8 mouse cellular contexts compared by ENCODE assay signal in genomic region chr8:115806579-115806978, GRCm38 (mm10).
DNase-seq lines count a peak whose midpoint lies in the region; ATAC-seq and TF ChIP-seq lines count a peak whose summit lies in the region.
"Had no signal": no experiment of that assay in that cellular context is flagged by ENCODE, and none has a peak within 500 bp of the region (broad histone marks: within the 10 kb centered on the region; RNA-seq: fewer than 3 reads in every experiment).

No protein-coding gene starts in this region.

- H3K27me3 ChIP-seq in liver, adult 2 months (ENCODE audit: control insufficient read depth, insufficient read depth, low read length): no peaks in the 10 kb centered on the region
- H3K27me3 ChIP-seq in forebrain, embryonic 15.5 days: no peaks in the 10 kb centered on the region

- H3K79me2 ChIP-seq in liver, adult 2 months (ENCODE audit: control insufficient read depth, insufficient read depth, low read length): no peaks in the 10 kb centered on the region

- H3K36me3 ChIP-seq in liver, adult 2 months (ENCODE audit: control insufficient read depth, insufficient read depth, low read length): no peaks in the 10 kb centered on the region
- no peaks in the 10 kb centered on the region for H3K36me3 ChIP-seq in forebrain, embryonic 15.5 days

- no peak for TF ChIP-seq CTCF in liver, adult 2 months (IDR thresholded peaks at IDR 0.05; ENCODE audit: low read depth, low read length)

- no peak for TF ChIP-seq POLR2A in liver, adult 2 months (IDR thresholded peaks at IDR 0.05; ENCODE audit: extremely low read depth, insufficient read depth, low read length)

- H3K9me3 ChIP-seq in forebrain, embryonic 15.5 days: no peaks in the 10 kb centered on the region

- H3K4me3 ChIP-seq in liver, adult 2 months (ENCODE audit: insufficient read depth, low read depth, low read length): no peak overlapping the region
- H3K4me3 ChIP-seq in forebrain, embryonic 15.5 days: no peak overlapping the region

- no peak overlapping the region for H3K9ac ChIP-seq in liver, adult 2 months (ENCODE audit: low read depth, low read length)
- H3K9ac ChIP-seq in forebrain, embryonic 15.5 days (replicated peaks): no peak overlapping the region

- H3K4me1 ChIP-seq in liver, adult 2 months (ENCODE audit: control insufficient read depth, insufficient read depth, low read length): no peaks in the 10 kb centered on the region
- peaks cover 9% of the 10 kb centered on the region; the same call in 1 of the 2 replicates for H3K4me1 ChIP-seq in forebrain, embryonic 15.5 days

- peak; percentile 60 for DNase-seq in liver, adult 2 months (ENCODE audit: extremely low read depth, low read depth, low spot score)
- DNase-seq in liver: no peak
- DNase-seq in embryo, embryonic 10.5 days (ENCODE audit: low spot score): peak; percentile 5
- DNase-seq in lung, postnatal 4 days: peak; percentile 19 to 52
- no peak for DNase-seq in kidney, postnatal 14 days
- no peak for DNase-seq in urinary bladder, postnatal 10 days (ENCODE audit: low spot score)
- DNase-seq: thymus, postnatal 25 days had no signal

- WGBS in liver, adult 2 months: 41% methylated on average over 9 of the region's 9 CpGs
- WGBS in forebrain, embryonic 15.5 days: 33% methylated on average over 9 of the region's 9 CpGs

- no peak overlapping the region for H3K4me2 ChIP-seq in forebrain, embryonic 15.5 days (replicated peaks)

- ATAC-seq in forebrain, embryonic 15.5 days (replicated peaks): peak; percentile 70

- H3K27ac ChIP-seq in liver, adult 2 months (replicated peaks; ENCODE audit: insufficient read depth, low read depth, low read length): no peak overlapping the region
- peak overlapping the region; percentile 13; the same call in 1 of the 2 replicates for H3K27ac ChIP-seq in forebrain, embryonic 15.5 days (replicated peaks)

Comparison
In these comparisons a context has a peak if more than half of its experiments do, and no peak if none do; other contexts are left out.
1. DNase-seq: peak in liver, adult 2 months (single experiment), embryo, embryonic 10.5 days (single experiment) and lung, postnatal 4 days (2 of 2); none in liver (single experiment), kidney, postnatal 14 days (single experiment) and urinary bladder, postnatal 10 days (single experiment).